Mouse (Mus musculus): ENCODE results near the gene Sema5a. TPM values are rescaled to one million over a fixed set of nuclear protein-coding genes. Genes with fewer than 3 reads are reported as not detected.

Sema5a gene
- total RNA-seq, 2 experiments from 2014 or later = 4.4 to 4.8 TPM

GRCm38 (mm10) chr15:32306557-32307243 is 62.1 kb downstream of the Sema5a start:
- DNase-seq = no peak

DNA sequence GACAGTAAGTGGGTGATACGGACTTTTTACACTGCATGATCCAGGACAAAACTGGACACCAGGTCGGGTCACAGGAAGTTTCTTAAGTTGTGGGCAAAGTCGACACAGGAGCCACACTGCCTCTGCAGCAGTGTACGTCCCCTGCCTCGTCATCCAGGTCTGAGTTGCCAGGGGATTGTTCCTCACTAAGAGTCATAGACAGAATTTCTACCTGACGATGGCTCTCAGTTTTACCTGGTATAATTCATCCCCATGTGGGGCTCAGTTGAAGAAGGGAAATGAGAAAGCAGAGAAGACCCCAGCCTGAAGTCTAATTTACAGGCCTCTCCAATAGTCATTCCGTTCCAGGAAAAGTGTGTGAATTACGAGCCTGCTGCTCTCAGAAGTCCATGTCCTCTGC is 66.2 kb downstream of the Sema5a start:
- DNase-seq = no peak

DNA sequence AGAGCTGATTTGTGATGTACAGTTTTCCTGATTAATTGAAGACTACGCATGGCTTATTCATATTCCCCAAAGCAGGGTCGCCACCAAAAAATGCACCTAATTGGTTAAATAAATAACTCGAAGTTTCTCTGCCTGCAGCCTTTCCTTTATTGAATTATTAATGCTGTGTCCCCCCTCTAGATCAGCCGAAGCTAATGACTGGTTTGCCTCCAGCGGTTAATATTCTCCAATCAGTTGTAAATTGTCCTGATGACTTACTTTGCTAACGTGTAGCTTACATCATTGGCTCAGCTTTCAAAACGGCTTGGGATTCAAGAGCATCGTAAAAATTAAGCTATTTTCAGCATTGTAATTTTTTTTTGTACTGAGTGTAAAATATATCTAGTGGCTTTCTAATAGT is 66.7 kb downstream of the Sema5a start:
- no peak for DNase-seq

- DNase-seq = no peak
Measured at GRCm38 (mm10) chr15:32317074-32317473, 72.5 kb downstream of the Sema5a start.

- DNase-seq = no peak
Measured at GRCm38 (mm10) chr15:32320739-32321138, 76.1 kb downstream of the Sema5a start.

DNA sequence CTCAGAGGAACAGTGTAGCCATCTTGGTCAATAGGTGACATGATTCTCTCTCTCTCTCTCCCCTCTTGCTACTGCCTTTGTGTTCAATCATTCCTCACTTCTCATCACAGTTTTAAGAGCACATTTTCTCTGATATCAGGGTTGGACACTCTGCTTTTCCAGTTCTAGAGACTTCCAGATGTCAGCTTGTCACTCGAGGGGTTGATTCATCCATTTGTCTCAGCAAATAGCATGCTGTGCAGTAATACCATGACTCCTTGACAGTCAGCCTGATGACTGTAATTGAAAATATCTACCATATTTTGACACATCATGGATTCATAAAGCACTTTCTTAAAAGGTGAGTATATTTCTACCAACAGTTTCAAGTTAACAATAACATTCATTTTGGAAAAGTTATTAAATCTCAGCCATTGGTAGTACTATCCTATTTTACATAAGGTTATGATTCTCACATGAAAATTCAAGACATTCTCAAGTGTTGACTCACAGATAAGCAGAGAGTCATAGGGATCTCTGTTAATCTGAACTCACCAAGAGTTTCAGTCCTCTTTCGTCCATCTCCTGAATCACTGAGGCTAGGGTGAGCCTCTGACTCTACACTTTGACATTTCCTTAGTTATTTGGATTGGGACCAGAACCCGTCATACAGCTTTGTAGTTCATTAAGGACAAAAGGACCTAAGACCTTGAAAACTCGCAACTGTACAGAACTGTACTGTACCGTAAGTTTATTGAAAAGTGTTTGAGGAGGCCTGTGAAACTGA is 78.0 kb downstream of the Sema5a start:
- DNase-seq = no peak

GRCm38 (mm10) chr15:32323224-32323623 is 78.6 kb downstream of the Sema5a start:
- no peak for DNase-seq

- peak; percentile 23 for DNase-seq
Measured at GRCm38 (mm10) chr15:32324105-32324504, 79.5 kb downstream of the Sema5a start.

DNA sequence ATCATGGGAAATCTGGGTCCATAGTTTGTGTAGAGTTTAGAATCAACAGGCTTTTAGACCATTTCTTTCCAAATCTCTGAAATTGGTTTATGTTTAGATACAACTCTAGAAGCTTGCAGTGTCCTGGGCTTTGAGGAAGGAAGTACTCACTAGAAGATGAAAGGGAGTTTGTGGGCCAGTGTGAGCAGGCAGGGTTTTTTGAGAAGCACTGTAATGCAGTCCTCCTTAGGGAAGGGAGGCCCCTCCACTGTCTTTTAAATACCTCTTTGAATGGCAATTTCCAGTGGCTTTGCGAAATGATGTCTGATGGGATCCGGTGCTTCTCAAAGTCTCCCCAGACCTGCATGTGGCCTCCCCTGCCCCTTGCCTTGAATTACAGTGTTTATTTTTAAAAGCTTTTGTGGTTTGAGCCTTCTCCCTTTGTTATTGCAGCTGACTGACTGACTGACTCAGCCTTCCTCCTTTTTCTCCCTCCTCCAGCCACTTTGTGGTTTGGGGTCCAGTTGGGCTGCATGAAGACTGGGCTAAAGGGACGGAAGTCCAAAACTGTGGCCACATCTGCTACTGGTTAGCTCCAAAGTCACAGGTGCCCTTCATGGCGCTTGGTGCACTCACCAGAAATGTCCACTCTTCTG is 83.9 kb downstream of the Sema5a start:
- no peak for DNase-seq

DNA sequence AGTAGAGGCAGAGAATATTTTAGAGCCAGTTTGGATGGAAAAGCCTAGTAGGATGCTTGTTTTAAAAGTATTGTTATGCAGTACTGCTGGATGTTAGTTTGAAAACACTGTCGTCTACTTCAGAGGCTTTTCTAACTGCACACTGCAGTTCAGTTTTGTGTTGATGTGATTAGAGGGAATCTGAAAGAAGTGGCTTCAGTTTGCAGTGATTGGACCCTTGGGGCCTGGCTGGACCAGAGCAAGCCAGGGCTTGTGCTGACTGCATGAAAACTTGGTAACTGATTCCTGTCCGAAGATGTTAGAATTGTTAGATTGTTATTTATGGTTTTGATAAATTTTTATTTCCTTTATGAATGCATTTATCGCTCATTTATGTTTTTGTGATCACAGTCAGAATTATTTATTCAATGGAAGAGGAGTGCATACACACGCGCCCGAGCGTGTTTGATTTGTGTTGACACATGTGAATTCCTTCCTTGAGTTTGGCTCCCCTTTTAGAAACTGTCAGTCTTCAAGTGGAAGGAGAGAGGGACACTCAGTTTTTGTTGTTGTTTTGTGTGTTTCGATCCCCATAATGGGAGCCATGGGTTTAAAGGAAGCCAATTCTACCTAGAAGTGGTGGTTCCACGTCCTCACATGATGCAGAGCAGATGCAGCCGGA is 85.2 kb downstream of the Sema5a start:
- DNase-seq = peak; percentile 16

GRCm38 (mm10) chr15:32330427-32330826 is 85.8 kb downstream of the Sema5a start:
- DNase-seq = no peak

DNA sequence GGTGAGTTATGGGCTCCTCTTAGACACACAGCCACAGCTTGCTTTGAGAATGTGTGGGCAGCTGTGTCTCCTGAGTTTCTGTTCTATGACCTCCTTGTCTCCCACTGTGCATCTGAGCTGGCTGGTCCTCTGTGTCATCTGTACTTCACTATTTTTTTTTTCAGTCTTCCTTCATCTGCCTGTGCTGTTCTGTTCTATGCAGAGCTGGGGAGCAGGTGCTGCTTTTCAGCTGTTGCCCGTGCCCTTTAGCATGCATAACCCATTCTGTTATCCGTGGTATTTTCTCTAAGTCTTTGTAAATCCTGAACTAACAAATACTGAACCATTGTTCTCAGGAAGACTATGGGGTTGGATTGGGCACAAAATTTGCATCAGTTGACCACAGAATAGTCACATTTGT is 86.4 kb downstream of the Sema5a start:
- DNase-seq = no peak

GRCm38 (mm10) chr15:32333456-32333855 is 88.8 kb downstream of the Sema5a start:
- no peak for DNase-seq

- DNase-seq = no peak
Measured at GRCm38 (mm10) chr15:32337810-32338209, 93.2 kb downstream of the Sema5a start.

GRCm38 (mm10) chr15:32338721-32339290 is 94.2 kb downstream of the Sema5a start:
- no peak for DNase-seq

- DNase-seq = peak; percentile 51
Measured at GRCm38 (mm10) chr15:32339426-32339825, 94.8 kb downstream of the Sema5a start.

- DNase-seq = no peak
Measured at GRCm38 (mm10) chr15:32341423-32341822, 96.8 kb downstream of the Sema5a start.

- DNase-seq = no peak
Measured at GRCm38 (mm10) chr15:32343544-32343943, 98.9 kb downstream of the Sema5a start.

DNA sequence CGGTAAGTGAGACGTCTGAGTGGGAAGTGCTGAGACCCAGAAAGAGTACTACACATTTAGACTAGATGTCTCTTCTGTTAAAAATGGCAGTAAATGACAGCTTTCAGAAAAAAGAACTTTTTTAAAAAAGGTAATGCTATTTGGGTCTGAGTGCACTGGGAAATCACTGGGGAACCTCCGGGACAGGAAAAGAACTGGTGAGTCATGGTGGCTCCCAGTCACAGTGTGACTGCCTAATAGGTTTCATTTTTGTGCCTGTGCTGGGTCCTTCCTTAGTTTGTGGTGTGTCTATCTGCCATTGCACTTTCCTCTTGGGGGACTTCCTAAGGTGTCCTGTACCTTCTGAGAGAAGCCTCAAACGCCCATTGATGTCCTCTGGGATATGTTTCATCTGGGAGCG is 102.7 kb downstream of the Sema5a start:
- no peak for DNase-seq

- no peak for DNase-seq
Measured at GRCm38 (mm10) chr15:32349276-32349675, 104.7 kb downstream of the Sema5a start.

- no peak for DNase-seq
Measured at GRCm38 (mm10) chr15:32352995-32353394, 108.4 kb downstream of the Sema5a start.

GRCm38 (mm10) chr15:32353513-32353912 is 108.9 kb downstream of the Sema5a start:
- no peak for DNase-seq

Data from gastrocnemius, postnatal 25 days (tissue).